Mouse (Mus musculus): ENCODE results near the gene Ikzf4. TPM values are rescaled to one million over a fixed set of nuclear protein-coding genes. Genes with fewer than 3 reads are reported as not detected.

Gene Ikzf4
- 9.6 TPM for total RNA-seq (2023)

GRCm38 (mm10) chr10:128645111-128646011 is at the start of gene Ikzf4:
Gene Ikzf4 (minus strand): TSS chr10:128645991.

GRCm38 (mm10) chr10:128673763-128674468 is 28.1 kb upstream of the Ikzf4 start, which contains the start of gene Suox:
Gene Suox (minus strand): TSS chr10:128674073.

GRCm38 (mm10) chr10:128626311-128627310 is 19.2 kb downstream of the Ikzf4 start, which contains the start of gene Rps26:
Gene Rps26 (minus strand): TSS chr10:128626747.

GRCm38 (mm10) chr10:128589464-128590192 is 56.2 kb downstream of the Ikzf4 start, which contains the start of gene Erbb3:
Gene Erbb3 (minus strand): TSS chr10:128589652.

Other genes with a start within 250 kb of the Ikzf4 start
- gene Slc39a5, start 244.8 kb downstream of the Ikzf4 start, total RNA-seq (2023) = not detected
- 42.4 TPM for gene Nabp2, start 234.5 kb downstream of the Ikzf4 start, total RNA-seq (2023)
- gene Rnf41, start 234.3 kb downstream of the Ikzf4 start, total RNA-seq (2023) = 26.1 TPM
- 112 TPM for gene Smarcc2, start 186.7 kb downstream of the Ikzf4 start, total RNA-seq (2023)
- 818 TPM for gene Myl6, start 151.8 kb downstream of the Ikzf4 start, total RNA-seq (2023)
- not detected for gene Myl6b, start 147.3 kb downstream of the Ikzf4 start, total RNA-seq (2023)
- gene Esyt1, start 120.1 kb downstream of the Ikzf4 start, total RNA-seq (2023) = 244 TPM
- gene Zc3h10, start 98.2 kb downstream of the Ikzf4 start, total RNA-seq (2023) = 26.7 TPM
- gene Rpl41, start 96.7 kb downstream of the Ikzf4 start, total RNA-seq (2023) = 3,926 TPM
- 55.6 TPM for gene Pa2g4, start 80.0 kb downstream of the Ikzf4 start, total RNA-seq (2023)
- gene Erbb3, start 56.3 kb downstream of the Ikzf4 start, total RNA-seq (2023) = 1.3 TPM
- gene Rps26, start 19.2 kb downstream of the Ikzf4 start, total RNA-seq (2023) = 1,431 TPM
- gene Suox, start 28.1 kb upstream of the Ikzf4 start, total RNA-seq (2023) = 10.1 TPM
- gene Rab5b, start 50.3 kb upstream of the Ikzf4 start, total RNA-seq (2023) = 32.6 TPM
- not detected for gene Pmel, start 58.2 kb upstream of the Ikzf4 start, total RNA-seq (2023)
- 32.6 TPM for gene Cdk2, start 59.0 kb upstream of the Ikzf4 start, total RNA-seq (2023)
- 837 TPM for gene Dgka, start 98.9 kb upstream of the Ikzf4 start, total RNA-seq (2023)
- gene Pym1, start 101.9 kb upstream of the Ikzf4 start, total RNA-seq (2023) = 82.4 TPM
- 0.32 TPM for gene Mmp19, start 144.9 kb upstream of the Ikzf4 start, total RNA-seq (2023)
- gene Dnajc14, start 158.1 kb upstream of the Ikzf4 start, total RNA-seq (2023) = 57.9 TPM
- 6.4 TPM for gene Tmem198b, start 158.4 kb upstream of the Ikzf4 start, total RNA-seq (2023)
- gene Sarnp, start 171.3 kb upstream of the Ikzf4 start, total RNA-seq (2023) = 50.3 TPM
- 15.3 TPM for gene Ormdl2, start 175.7 kb upstream of the Ikzf4 start, total RNA-seq (2023)
- 10.7 TPM for gene Gdf11, start 245.7 kb upstream of the Ikzf4 start, total RNA-seq (2023)